Mouse (Mus musculus) heart, postnatal 10 days (tissue): Measurements from ENCODE around the gene Mta3. TPM values are rescaled to one million over a fixed set of nuclear protein-coding genes. Genes with fewer than 3 reads are reported as not detected.
A peak's percentile ranks its signal among the peaks of the same experiment; 100 is the strongest.

Experiments used
- DNase-seq, 2 experiments: peaks; one replicate each; pipeline ENCODE4 v3.0.0; 2021
- intact Hi-C: fragments of 180-260 bp; cut with DNase I; formaldehyde crosslinking; loops from one replicate; pipeline ENCODE4 v1.15.1; 2025
- total RNA-seq, 2 experiments: library from RNA; stranded (reverse); gene quantifications; 2 replicates each; pipeline ENCODE4 v1.2.3; 2021

The Mta3 gene
- 10 to 100 TPM; 29.2 to 30.2 TPM for total RNA-seq

DNA sequence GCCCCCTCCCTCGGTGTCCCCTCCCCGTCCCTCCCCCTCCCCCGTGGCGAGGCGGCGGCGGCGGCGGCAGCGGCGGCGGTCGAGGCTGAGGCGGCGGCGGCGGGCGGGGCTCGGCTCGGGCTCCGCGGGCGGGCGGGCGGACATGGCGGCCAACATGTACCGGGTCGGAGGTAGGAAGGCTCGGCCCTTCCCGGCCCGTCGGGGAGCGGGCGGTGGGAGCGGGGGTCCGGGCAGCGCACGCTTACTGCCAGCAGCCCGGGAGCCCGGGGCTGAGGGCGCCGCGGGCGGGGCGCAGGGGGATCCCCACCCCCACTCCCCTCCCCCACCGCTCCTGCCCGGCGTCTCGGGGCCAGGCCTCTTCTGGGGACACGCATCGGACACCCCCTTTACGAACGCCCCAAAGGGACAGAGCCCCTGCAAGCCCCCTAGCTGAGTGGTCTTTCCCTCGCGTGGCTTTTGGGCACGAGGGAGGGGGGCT lies at the start of gene Mta3:
Gene Mta3 (plus strand): TSS at position 48 of the 478 bp plus-strand sequence.
- intact Hi-C loops = no loop called here
- peak; percentile 74 to 77 for DNase-seq

DNA sequence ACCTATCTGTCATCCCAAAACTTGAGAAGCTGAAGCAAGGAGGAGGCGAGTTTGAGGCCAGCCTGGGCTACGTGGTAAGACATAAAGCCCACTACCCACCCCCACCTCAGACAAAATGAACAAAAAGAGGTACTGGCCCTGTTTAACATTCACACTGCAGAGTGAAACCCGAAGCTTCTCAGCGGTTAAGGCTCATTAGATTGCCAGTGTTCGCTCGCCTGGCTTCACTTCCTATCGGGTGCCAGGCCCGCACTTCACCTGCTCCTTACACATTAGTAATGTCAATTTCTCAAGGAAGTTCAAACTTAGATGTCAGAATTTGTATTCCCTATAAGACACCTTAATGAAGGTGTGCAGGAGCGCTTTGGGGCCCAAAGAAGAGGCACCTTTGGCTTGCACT lies 48.6 kb upstream of the Mta3 start:
- no peak for DNase-seq
- intact Hi-C loops = no loop called here

DNA sequence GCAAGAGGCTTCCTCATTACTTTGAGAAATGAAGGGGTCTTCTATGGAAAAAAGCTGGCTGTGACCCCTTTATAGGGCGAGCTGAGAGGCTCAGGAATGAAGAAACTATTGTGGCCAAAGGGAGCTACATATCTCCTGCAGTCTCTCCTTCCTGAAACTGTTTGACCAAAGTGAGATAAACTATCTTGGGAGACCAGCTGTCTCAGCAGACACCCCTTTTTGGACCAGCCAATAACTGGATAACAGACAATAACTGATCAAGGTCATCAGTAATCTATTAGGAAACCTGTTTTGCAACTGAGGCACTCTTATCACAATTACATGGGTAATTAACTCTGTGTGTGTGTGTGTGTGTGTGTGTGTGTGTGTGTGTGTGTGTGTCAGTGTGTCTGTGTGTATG lies 47.0 kb upstream of the Mta3 start:
- intact Hi-C loops = no loop called here
- no peak for DNase-seq

DNA sequence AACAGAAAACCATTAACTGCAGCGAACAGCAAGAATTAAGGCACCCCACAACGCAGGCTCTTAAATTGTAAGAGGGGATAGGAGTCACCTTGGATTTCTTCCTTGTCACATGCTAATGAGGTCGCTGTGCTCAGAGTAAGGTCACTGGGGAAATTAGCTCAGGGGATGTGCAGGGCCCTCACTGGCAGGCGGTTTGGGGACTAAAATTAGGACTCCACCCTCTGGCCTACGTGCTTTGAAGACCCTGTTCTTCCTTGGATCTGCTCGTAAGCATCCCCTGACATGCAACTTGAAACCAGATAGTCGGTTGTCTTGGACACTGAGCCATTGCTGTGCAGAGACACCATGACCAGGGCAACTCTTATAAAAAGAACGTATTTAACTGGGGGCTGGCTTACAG lies 41.2 kb upstream of the Mta3 start:
- no peak for DNase-seq
- intact Hi-C loops = no loop called here

DNA sequence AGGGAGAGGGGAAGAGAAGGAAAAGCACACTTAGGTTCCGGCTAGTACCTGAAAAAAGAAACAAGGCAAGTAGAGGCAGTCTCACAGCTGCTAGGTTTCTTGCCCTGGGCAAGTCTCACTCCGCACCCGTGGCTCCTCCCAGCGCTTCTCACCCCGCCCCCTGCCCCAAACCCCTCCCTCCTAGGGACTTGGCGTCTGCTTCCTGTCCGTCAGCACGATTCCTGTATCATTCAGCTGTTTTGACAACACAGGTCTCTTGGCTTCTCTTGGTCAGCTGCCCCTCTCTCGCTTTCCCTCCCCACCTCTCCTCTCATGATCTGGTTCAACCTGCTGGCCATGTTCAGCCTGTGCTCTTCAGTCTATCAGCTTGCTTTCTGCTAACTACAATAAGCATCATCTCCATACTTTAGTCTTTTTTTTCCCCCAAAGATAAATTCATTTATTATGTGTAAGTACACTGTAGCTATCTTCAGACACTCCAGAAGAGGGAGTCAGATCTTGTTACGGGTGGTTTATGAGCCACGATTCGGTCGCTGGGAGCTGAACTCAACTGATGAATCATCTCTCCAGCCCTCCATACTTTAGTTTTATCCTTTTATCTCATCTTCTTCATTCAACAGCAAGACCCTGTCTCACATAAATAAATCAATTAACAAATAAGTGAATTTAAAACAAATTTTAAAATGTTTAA lies 39.2 kb upstream of the Mta3 start:
- intact Hi-C loops = no loop called here

DNA sequence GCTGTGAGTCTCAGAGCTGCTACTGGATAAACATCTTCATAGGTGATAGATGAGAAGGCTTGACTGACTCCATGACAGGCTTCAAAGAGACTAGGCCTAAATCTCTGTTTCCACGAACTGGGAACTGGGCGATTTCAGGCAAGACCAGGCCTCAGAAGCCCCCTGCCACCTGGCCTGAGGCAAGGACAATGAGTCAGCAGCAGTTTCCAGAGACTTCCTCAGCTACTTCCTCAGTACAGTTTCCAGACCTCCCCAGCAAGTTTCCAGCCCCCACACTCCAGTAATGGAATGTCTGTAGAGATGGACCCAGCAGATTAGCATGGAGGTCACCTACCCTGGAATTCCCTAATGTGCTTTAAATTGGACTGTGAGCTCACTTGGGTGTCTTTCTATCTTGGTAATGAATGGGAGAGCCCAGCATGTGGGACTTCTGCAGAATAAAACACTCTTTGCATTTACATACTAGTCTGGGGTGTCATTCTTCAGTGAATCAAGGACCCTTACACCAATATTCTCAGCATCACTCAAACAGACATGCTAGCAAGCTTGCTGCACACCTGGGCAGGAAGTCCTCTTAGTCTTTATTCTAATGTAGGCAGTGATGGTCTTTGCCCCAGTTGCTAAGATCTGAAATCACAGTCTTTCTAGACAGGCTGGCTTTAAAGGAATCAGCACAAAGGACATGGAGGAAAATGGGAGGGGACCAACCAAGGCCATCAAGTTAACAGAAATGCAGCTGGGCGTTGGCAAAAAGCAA lies 37.9 kb upstream of the Mta3 start:
- intact Hi-C loops = no loop called here
- DNase-seq = no peak

More for the DNA sequence above, 39.2 kb upstream of the Mta3 start:
- no peak for DNase-seq

DNA sequence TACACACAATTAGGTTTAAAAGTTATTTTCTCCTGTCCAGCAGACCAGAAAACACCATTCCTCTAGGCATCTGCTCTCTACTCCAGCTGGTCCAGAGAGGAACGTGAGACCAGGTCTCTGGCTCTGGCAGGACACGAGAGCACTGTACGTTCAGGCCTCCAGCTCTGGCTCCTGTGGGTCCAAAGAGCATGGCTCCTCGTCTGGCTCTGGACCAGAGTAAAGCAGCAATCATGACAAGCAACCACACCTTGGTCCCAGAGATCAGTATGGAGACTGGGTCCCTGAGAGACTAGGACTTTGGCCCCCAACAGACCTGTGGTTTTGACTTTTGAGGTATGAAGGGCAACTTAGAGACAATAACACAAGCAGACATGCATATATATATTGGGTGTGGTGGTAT lies 33.3 kb upstream of the Mta3 start:
- DNase-seq = no peak
- intact Hi-C loops = no loop called here

DNA sequence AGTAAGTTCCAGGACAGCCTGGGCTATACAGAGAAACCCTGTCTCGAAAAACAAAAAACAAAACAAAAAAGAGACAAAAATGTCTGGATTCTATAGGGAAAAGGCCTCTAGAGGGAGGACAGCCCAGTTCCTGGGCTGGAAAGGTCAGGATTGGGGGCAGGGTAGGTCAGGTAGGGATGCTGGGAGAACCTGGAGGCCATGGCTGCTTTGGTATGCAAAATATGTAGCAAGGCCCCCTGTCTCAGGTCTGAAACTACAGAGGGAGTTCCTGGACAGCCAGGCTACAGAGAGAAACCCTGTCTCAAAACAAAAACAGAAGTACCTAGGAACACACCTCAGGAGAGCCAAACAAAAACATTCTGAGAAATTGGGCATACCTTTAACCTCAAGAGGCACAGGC lies 28.6 kb upstream of the Mta3 start:
- intact Hi-C loops = no loop called here
- DNase-seq = no peak

DNA sequence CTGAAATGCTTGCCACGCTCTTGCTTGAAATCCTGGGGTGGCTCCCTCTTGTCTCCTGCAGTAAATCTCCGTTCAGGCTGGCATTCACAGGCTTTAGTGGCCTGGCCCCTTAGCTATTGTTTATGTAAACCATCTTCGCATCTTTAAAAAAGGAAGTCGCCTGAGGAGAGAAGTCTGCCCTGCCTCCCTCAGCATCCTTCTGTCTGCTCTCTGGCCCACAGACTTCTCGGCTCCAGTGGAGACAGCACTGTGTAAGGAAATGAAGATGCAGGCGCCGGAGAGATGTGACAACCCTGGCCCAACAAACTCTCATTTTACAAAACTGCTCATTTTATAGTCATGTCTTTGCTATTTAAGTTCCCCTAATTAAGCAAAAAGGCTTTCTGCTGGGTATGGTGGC lies 24.0 kb upstream of the Mta3 start:
- no peak for DNase-seq
- intact Hi-C loops = no loop called here

DNA sequence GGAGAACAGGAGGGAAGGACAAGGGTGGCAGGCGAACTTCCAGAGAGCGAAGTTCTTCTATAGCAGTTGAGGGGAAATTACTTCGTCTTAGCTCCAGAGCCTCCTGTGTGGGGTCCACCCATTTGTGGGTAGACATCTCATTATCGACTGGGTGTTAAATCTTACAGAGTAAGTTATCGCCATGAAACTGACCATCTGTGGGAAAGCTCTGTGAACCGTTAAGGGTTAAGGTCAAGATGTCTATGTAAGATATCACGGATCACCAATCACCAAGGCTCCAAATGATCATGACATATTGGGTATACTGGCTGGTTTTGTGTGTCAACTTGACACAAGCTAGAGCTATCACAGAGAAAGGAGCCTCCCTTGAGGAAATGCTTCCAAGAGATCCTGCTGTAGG lies 21.5 kb upstream of the Mta3 start:
- intact Hi-C loops = no loop called here

DNA sequence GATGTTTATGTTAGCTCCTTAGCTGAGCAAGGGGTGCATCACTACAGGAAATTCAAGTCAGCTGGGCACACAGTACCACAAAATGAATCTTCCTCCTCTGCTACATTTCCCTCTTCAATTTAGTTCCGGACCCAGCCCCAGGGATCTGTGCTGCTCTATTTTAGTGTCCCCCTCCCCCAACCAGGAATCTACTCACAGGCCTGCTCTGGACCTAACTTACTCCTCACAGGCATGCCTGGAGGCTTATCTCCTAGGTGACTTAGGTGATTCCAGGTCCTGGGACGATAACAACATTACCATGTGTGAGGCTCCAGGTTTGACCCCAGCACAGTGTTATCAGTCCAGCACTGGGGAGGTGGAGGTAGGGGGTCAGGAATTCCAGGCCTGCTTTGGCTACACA lies 15.5 kb upstream of the Mta3 start:
- no peak for DNase-seq
- intact Hi-C loops = no loop called here

More for the DNA sequence above, 21.5 kb upstream of the Mta3 start:
- no peak for DNase-seq

DNA sequence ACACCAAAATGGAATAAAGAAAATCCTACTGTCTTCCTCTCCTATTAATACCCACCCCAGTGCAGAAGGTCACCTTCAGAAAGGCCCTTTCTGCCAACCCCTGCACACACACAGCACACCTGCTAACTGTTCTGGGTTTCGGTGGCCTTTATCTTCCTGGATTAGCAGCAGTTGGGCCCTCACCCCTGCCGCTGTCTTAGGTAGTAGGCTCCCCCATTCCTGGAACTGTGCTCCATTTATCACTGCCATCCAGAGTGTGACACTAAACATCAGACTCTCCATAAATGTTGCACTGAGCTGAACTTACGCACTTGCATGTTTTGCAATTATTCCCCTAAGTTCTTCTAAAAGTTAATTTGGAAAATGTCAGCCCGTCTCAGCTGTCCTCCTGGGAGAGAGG lies 14.6 kb upstream of the Mta3 start:
- DNase-seq = no peak
- intact Hi-C loops = no loop called here

DNA sequence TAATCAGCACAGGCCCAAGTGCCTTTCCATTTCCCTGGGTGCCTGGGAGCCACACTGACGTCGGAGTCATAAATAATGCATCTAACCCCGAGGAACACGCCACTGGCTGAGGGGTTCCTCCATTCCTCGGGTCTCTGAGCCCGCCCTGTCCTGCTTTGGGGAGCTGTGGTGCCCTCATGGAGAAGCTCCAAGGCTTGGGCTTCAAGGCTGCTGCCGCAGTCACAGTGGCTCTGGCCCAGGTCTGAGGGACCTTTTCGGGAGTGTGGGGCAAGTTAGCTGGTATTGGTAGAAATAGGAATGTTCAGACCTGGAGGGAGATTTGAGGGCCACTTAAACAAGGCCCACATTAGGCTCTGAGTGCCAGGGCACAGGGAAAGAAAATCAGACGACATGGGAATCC lies 12.0 kb upstream of the Mta3 start:
- DNase-seq = no peak
- intact Hi-C loops = no loop called here

DNA sequence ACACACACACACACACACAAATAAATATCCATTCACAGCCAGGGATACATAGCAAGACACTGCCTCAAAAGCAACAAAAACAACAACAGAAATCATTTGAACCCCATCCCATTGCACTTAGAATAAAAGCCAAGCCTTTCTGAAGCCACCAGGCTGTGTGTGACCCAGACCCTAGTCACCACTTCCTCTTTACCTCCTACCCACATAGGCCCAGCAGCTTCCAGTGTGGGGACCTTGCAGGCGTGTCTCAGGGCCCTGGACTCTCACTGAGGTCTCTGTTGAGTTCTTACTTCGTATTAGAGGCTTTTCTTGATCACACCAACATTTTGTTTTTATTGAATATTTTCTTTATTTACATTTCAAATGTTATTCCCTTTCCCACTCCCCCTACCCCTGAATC lies 10.2 kb upstream of the Mta3 start:
- no peak for DNase-seq
- intact Hi-C loops = no loop called here

DNA sequence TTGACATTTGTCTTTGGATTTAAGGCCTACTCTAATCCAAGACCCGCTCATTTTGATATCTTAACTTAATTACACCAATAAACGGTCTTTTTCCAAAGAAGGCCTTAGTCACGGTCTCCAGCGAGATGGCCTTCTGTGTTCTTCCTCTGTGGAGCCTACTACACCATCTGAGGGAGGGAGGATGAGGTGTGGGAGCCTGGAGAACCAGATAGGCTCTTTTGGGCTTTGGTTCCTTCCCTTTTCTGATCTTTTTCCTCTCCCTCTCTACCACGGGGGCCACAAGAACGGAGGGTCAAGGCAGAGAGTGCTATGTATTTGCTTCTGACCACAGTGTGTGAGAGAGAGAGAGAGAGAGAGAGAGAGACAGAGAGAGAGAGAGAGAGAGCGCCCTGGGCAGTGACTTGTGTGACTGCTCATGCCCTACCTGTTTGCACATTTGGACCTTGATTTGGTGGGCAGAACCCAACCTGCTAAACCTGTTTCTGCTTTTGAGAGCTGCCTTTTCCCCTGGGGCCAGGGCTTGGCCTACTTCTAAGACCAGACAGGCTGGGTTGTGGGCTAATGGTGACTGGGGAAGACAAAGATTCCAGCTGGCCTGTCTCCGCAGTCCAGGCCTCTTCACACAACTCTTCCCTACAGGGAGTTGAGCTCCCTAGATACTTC lies 6.8 kb upstream of the Mta3 start:
- intact Hi-C loops = no loop called here
- DNase-seq = no peak

DNA sequence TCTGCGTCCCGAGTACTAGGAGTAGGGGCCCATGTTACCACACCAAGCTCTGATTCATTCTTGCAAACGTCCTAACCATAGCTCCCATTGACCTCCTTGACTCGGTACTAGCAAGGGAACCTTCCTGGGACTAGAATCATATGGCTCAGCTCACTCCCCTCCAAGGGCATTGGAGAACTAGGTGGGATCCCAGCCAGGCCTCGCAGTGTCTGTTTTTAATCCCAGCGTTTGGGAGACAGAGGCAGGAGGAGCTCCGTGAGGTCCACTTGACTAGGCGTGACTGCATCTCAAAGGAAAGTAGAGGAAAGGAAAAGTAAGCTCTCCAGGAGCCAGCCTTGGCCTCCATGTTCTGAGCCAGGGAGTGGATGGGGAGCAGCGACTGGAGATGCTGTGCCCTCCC lies 5.8 kb upstream of the Mta3 start:
- intact Hi-C loops = no loop called here
- DNase-seq = no peak

DNA sequence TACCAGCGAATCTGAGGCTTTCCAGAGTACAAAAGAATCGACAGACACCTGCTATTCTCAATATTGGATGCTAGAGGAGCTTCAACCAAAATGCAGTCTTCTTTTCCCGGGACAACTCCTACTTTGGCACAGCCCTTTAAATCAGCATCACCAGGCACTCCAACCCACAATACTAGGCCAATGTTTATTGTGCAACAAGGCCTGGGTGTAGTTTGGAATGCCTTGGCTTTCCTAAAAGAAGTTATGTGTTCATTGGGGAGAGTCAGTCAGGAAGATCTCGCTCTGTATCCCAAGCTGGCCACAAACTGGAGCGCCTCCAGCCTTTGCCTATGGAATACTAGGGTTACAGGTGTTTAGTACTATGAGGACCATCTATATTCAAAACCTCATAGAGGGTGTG lies 1.5 kb upstream of the Mta3 start:
- intact Hi-C loops = no loop called here
- no peak for DNase-seq

DNA sequence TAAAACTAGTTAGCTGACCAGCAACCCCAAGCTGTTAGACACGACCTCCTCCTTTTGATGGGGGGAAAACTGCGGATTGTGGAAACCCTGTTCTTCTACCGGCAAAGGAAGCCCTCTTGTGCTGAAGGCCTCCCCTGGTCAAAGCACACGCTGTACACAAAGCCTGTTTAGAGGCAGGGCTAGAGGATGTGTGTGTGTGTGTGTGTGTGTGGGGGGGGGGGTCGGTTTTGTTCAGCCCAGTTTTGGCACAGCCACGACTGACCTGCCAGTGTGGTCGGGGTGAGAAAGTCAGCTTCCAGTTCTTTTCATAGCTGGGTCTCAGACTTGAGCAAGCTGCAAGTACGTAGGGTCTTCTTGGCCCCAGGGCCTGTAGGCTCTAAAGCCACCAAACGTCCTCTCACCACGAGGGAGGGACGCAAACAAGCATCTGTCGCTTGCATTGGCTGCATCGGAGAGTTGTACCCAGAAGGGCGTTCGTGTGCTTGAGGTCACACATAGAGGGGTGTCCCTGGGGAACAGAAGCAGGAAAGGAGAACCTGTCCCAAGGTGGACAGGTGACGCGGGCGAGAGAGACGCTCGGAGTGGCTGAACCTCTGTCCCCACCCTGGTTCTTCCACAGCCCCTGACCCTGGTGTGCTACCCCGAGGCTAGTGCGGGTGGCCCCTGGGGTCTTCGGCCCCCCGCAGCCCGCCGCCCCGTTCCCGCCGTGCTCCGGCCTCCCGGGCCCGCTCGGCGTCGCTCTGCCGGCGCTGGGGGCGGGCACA lies 429 bp upstream of the Mta3 start:
- intact Hi-C loops = no loop called here
- peak; percentile 62 to 77 for DNase-seq

DNA sequence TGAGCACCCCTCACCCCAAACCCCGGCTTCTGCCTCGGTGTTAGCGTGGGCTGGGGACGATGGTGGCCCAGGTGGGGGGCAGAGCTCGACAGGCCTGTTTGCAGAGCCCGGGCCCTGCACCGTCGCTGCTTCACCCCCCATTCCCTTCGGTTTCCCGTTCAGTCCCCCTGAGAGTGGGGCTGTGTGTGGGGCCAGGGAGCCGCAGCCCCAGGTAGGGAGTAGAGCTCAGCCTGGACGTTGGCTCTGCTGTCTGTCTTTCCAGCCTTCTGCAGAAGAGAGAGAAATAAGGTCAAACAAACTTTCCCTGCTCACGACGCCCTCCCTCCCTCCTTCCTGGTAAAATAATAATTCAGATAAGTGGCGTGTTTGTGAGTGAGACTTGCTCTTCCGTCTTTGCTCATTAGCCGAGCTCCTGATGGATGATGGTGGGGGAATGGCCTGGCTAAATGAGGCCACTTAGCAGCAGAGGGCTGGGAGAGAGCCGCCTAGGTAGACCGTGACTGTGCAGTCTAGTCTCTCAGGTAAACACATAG lies 697 bp downstream of the Mta3 start:
- intact Hi-C loops = no loop called here
- DNase-seq = peak in 1 of 2 experiments; percentile 53

DNA sequence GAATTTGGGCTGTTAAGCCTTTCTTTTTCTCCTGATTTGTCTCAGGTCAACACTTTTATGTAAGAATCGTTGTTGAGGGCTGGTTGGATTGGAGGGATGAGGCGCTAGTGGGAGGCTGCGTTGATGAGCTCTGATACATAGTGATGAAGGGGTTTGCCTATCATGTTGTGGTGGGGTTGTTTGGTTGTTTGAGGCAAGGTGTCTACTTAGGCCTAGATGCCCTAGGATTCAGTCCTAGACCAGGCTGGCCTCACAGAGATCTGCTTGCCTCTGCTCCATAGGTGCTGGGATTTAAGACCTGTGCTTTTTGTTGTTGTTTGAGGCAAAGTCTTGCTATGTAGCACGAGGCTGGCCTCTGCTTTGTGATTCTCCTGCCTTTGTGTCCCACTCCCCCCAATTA lies 1.4 kb downstream of the Mta3 start:
- DNase-seq = no peak
- intact Hi-C loops = no loop called here

DNA sequence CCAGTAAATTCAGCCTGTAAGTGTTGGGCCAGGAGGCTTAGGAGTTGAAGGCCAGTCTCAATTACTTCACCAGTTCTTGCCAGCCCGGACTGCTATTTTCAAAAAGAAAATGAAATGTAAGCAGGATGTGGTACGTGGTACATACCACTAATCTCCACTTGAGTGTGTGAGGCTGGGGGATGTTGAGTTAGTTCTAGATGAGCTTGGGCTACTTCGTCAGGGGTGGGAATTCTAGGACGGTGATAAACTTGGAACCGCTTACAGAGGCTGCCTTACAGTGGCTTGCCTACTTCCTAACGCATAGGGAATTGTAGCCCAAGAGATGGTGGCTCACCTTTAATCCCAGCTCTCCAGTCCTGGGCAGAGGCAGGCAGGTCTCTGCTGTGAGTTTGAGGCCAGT lies 1.9 kb downstream of the Mta3 start:
- intact Hi-C loops = no loop called here
- no peak for DNase-seq
